Comparison of ENCODE assay signal across 13 mouse cellular contexts in genomic region chr19:45422276-45422675, GRCm38 (mm10). TPM values are rescaled to one million over a fixed set of nuclear protein-coding genes. Genes with fewer than 3 reads are reported as not detected.
DNase-seq lines count a peak whose midpoint lies in the region; ATAC-seq and TF ChIP-seq lines count a peak whose summit lies in the region.
"Had no signal": no experiment of that assay in that cellular context is flagged by ENCODE, and none has a peak within 500 bp of the region (broad histone marks: within the 10 kb centered on the region; RNA-seq: fewer than 3 reads in every experiment).

No protein-coding gene starts in this region.

- peaks cover 12% of the 10 kb centered on the region for H3K36me3 ChIP-seq in embryonic facial prominence, embryonic 10.5 days (replicated peaks)
- peaks cover 7% of the 10 kb centered on the region; the same call in 1 of the 2 replicates for H3K36me3 ChIP-seq in kidney, embryonic 14.5 days (ENCODE audit: control insufficient read depth, insufficient read depth, low read length)
- H3K36me3 ChIP-seq in limb, embryonic 14.5 days (ENCODE audit: control insufficient read depth, insufficient read depth, low read length), result no peaks in the 10 kb centered on the region
- H3K36me3 ChIP-seq in hindbrain, embryonic 11.5 days (ENCODE audit: control insufficient read depth, insufficient read depth, low read length), result no peaks in the 10 kb centered on the region

- 0 out of 2 replicates have a peak overlapping the region, but pooled peaks have one; percentile 27 for H3K27ac ChIP-seq in embryonic facial prominence, embryonic 10.5 days (replicated peaks)
- H3K27ac ChIP-seq in kidney, embryonic 14.5 days (ENCODE audit: low read depth, low read length), result no peak overlapping the region
- no peak overlapping the region for H3K27ac ChIP-seq in limb, embryonic 14.5 days (replicated peaks; ENCODE audit: low read depth, low read length)
- no peak overlapping the region for H3K27ac ChIP-seq in hindbrain, embryonic 11.5 days (ENCODE audit: low read depth, low read length)
- H3K27ac ChIP-seq: heart, adult 2 months; midbrain, embryonic 12.5 days had no signal

- CTCF ChIA-PET in Patski (lab: Charles Lee), result interaction anchor here (1.6 kb wide), 1 partner anchor 56 kb away, joined by 4 read pairs; no protein-coding TSS in a partner anchor

- no peak for TF ChIP-seq CTCF in Patski (IDR thresholded peaks at IDR 0.05)

- peaks cover 15% of the 10 kb centered on the region for H3K4me1 ChIP-seq in embryonic facial prominence, embryonic 10.5 days
- H3K4me1 ChIP-seq in kidney, embryonic 14.5 days (ENCODE audit: control insufficient read depth, insufficient read depth, low read length), result peaks cover 4% of the 10 kb centered on the region; the same call in 1 of the 2 replicates
- H3K4me1 ChIP-seq in limb, embryonic 14.5 days (ENCODE audit: control insufficient read depth, insufficient read depth, low read length), result peaks cover 6% of the 10 kb centered on the region; the same call in 1 of the 2 replicates
- no peaks in the 10 kb centered on the region for H3K4me1 ChIP-seq in hindbrain, embryonic 11.5 days (replicated peaks; ENCODE audit: control insufficient read depth, insufficient read depth, low read length)

- TF ChIP-seq POLR2A in limb, embryonic 14.5 days (IDR thresholded peaks at IDR 0.05; ENCODE audit: borderline replicate concordance, extremely low read depth, insufficient read depth, insufficient read length), result no peak

- no peak overlapping the region for H3K9ac ChIP-seq in kidney, embryonic 14.5 days (ENCODE audit: low read depth, low read length)
- no peak overlapping the region for H3K9ac ChIP-seq in limb, embryonic 14.5 days (ENCODE audit: low read depth, low read length, severe bottlenecking)
- no peak overlapping the region for H3K9ac ChIP-seq in hindbrain, embryonic 11.5 days (ENCODE audit: low read depth, low read length)
- H3K9ac ChIP-seq: lung, embryonic 14.5 days; midbrain, embryonic 12.5 days had no signal

- no peak for ATAC-seq in Patski
- no peak for ATAC-seq in kidney, embryonic 14.5 days (ENCODE audit: low FRiP score, low TSS enrichment)
- ATAC-seq in limb, embryonic 14.5 days (ENCODE audit: low FRiP score, low read depth), result no peak
- no peak for ATAC-seq in granulocyte monocyte progenitor cell, adult 5-6 weeks (replicated peaks; ENCODE audit: poor library complexity, severe bottlenecking)
- ATAC-seq in megakaryocyte, adult 5-6 weeks (ENCODE audit: poor library complexity, severe bottlenecking), result no peak
- ATAC-seq in hindbrain, embryonic 11.5 days (ENCODE audit: low FRiP score), result no peak
- ATAC-seq: CD4-positive, CD25-positive, alpha-beta regulatory T cell, adult 4 months had no signal

- H3K4me2 ChIP-seq in kidney, embryonic 14.5 days (replicated peaks; ENCODE audit: low read depth, low read length), result peak overlapping the region; percentile 21; the same call in 1 of the 2 replicates
- no peak overlapping the region; the same call in 1 of the 2 replicates for H3K4me2 ChIP-seq in limb, embryonic 14.5 days (replicated peaks; ENCODE audit: low read depth, low read length, severe bottlenecking)
- no peak overlapping the region for H3K4me2 ChIP-seq in hindbrain, embryonic 11.5 days (replicated peaks; ENCODE audit: low read depth, low read length)
- H3K4me2 ChIP-seq: lung, embryonic 14.5 days; midbrain, embryonic 12.5 days had no signal

- WGBS in embryonic facial prominence, embryonic 10.5 days, result 47% methylated on average over 7 of the region's 7 CpGs
- WGBS in kidney, embryonic 14.5 days, result 47% methylated on average over 7 of the region's 7 CpGs
- WGBS in limb, embryonic 14.5 days, result 22% methylated on average over 7 of the region's 7 CpGs
- 31% methylated on average over 7 of the region's 7 CpGs for WGBS in hindbrain, embryonic 11.5 days

- in situ Hi-C loops in Patski (cut with MboI; ENCODE audit: low pct_unique_long_range_greater_than_20kb), result no loop called here

- POLR2A ChIA-PET in Patski (lab: Charles Lee), result interaction anchor here (0.7 kb wide), 1 partner anchor 13 kb away, joined by 3 read pairs; no protein-coding TSS in a partner anchor

- no peak overlapping the region for H3K4me3 ChIP-seq in embryonic facial prominence, embryonic 10.5 days
- H3K4me3 ChIP-seq in kidney, embryonic 14.5 days (ENCODE audit: low read length), result no peak overlapping the region
- no peak overlapping the region; the same call in 1 of the 2 replicates for H3K4me3 ChIP-seq in limb, embryonic 14.5 days (replicated peaks; ENCODE audit: low read length)
- H3K4me3 ChIP-seq in hindbrain, embryonic 11.5 days (ENCODE audit: low read depth, low read length), result no peak overlapping the region
- H3K4me3 ChIP-seq: heart, adult 2 months; midbrain, embryonic 12.5 days had no signal

- no peaks in the 10 kb centered on the region for H3K9me3 ChIP-seq in embryonic facial prominence, embryonic 10.5 days
- H3K9me3 ChIP-seq in kidney, embryonic 14.5 days (ENCODE audit: control insufficient read depth, low read length), result no peaks in the 10 kb centered on the region
- no peaks in the 10 kb centered on the region for H3K9me3 ChIP-seq in limb, embryonic 14.5 days (ENCODE audit: control insufficient read depth, low read length)
- H3K9me3 ChIP-seq in hindbrain, embryonic 11.5 days (ENCODE audit: control insufficient read depth, low read length), result no peaks in the 10 kb centered on the region
- H3K9me3 ChIP-seq: midbrain, embryonic 12.5 days had no signal

- no peaks in the 10 kb centered on the region for H3K27me3 ChIP-seq in Patski
- no peaks in the 10 kb centered on the region for H3K27me3 ChIP-seq in embryonic facial prominence, embryonic 10.5 days (replicated peaks; ENCODE audit: low read depth, poor library complexity, severe bottlenecking)
- no peaks in the 10 kb centered on the region for H3K27me3 ChIP-seq in kidney, embryonic 14.5 days (ENCODE audit: control insufficient read depth, insufficient read depth, low read length)
- no peaks in the 10 kb centered on the region for H3K27me3 ChIP-seq in limb, embryonic 14.5 days (ENCODE audit: control insufficient read depth, insufficient read depth, low read length)
- no peaks in the 10 kb centered on the region for H3K27me3 ChIP-seq in hindbrain, embryonic 11.5 days (ENCODE audit: control insufficient read depth, insufficient read depth, low read length)
- H3K27me3 ChIP-seq: midbrain, embryonic 12.5 days had no signal

- peak; percentile 30 for DNase-seq in Patski (ENCODE audit: low read depth, low spot score)
- no peak for DNase-seq in embryonic facial prominence, embryonic 10.5 days (ENCODE audit: low spot score)
- peak; percentile 42 for DNase-seq in limb, embryonic 14.5 days (ENCODE audit: low spot score)
- no peak for DNase-seq in hindbrain, embryonic 11.5 days (ENCODE audit: low spot score)
- DNase-seq: heart, adult 2 months; heart, postnatal 14 days; lung, embryonic 14.5 days; thymus, postnatal 36 days had no signal

RNA-seq across cellular contexts. Expression of gene Btrc, which starts 58.7 kb away (rescaled TPM):
- 42.1 TPM for polyA plus RNA-seq in Patski (2021)
- 52.2 and 55.4 TPM in 2 replicates for polyA plus RNA-seq in embryonic facial prominence, embryonic 10.5 days (2016; fragmentation: Nextera tagmentation; extraction: Ambion mirVana)
- 41.6 and 54.9 TPM in 2 replicates for polyA plus RNA-seq in kidney, embryonic 14.5 days (2014; fragmentation: Nextera tagmentation; extraction: Ambion mirVana)
- polyA plus RNA-seq in limb, embryonic 14.5 days (2012; rRNA removed), result 38.3 and 41.5 TPM in 2 replicates
- 44.1 and 47.5 TPM in 2 replicates for polyA plus RNA-seq in limb, embryonic 14.5 days (2014; fragmentation: Nextera tagmentation; extraction: Ambion mirVana)
- 19.4 and 20.1 TPM in 2 replicates for total RNA-seq in granulocyte monocyte progenitor cell, adult 5-6 weeks (2014; fragmentation: Nextera tagmentation)
- 16.0 and 17.6 TPM in 2 replicates for total RNA-seq in granulocyte monocyte progenitor cell, adult 5-6 weeks (2017)
- 5.7 and 14.8 TPM in 2 replicates for total RNA-seq in megakaryocyte, adult 5-6 weeks (2015)
- total RNA-seq in megakaryocyte, adult 5-6 weeks (2017), result 8.2 and 9.3 TPM in 2 replicates
- polyA plus RNA-seq in hindbrain, embryonic 11.5 days (2014; fragmentation: Nextera tagmentation; extraction: Ambion mirVana), result 62.9 and 63.3 TPM in 2 replicates

Comparison
In these comparisons a context has a peak if more than half of its experiments do, and no peak if none do; other contexts are left out.
1. DNase-seq: peak in Patski (single experiment) and limb, embryonic 14.5 days (single experiment); none in embryonic facial prominence, embryonic 10.5 days (single experiment) and hindbrain, embryonic 11.5 days (single experiment).